Mouse (Mus musculus) ES-Bruce4 (cell line): Measurements from ENCODE around the gene Ube2q1. TPM values are rescaled to one million over a fixed set of nuclear protein-coding genes. Genes with fewer than 3 reads are reported as not detected.

Experiments used
- H3K27ac ChIP-seq: 2 replicates; pipeline ENCODE4 v1.5.1; 2012; ENCODE audit warnings: low read length, inconsistent platforms; ENCODE audit not compliant: insufficient read depth
- H3K27me3 ChIP-seq: 2 replicates; pipeline ENCODE4 v1.6.1; 2012; ENCODE audit warnings: mild to moderate bottlenecking, low read length, inconsistent platforms; ENCODE audit not compliant: control insufficient read depth, poor library complexity, insufficient read depth, severe bottlenecking
- H3K36me3 ChIP-seq: 2 replicates; pipeline ENCODE4 v1.6.1; 2012; ENCODE audit warnings: inconsistent platforms, mild to moderate bottlenecking, low read length, moderate library complexity; ENCODE audit not compliant: control insufficient read depth, poor library complexity, insufficient read depth, severe bottlenecking
- H3K4me1 ChIP-seq: one replicate; pipeline ENCODE4 v1.8.1; 2011; ENCODE audit warnings: low read length; ENCODE audit not compliant: control insufficient read depth, insufficient read depth
- H3K4me3 ChIP-seq: 2 replicates; pipeline ENCODE4 v1.5.1; 2011; ENCODE audit warnings: low read depth, mild to moderate bottlenecking, low read length
- H3K9ac ChIP-seq: 2 replicates; pipeline ENCODE4 v1.6.1; 2012; ENCODE audit warnings: low read depth, mild to moderate bottlenecking, inconsistent platforms; ENCODE audit not compliant: poor library complexity, severe bottlenecking
- H3K9me3 ChIP-seq: replicated peaks from 2 replicates; pipeline ENCODE4 v1.6.1; 2012; ENCODE audit warnings: mild to moderate bottlenecking, low read length, inconsistent platforms; ENCODE audit not compliant: control insufficient read depth, poor library complexity, insufficient read depth, severe bottlenecking
- CTCF ChIP-seq: IDR thresholded peaks from one replicate; pipeline ENCODE4 v1.8.1; 2011; ENCODE audit warnings: low read depth, low read length
- EP300 ChIP-seq: IDR thresholded peaks from 2 replicates; pipeline ENCODE4 v1.6.1; 2011; ENCODE audit warnings: low read depth, low read length; ENCODE audit not compliant: insufficient read depth
- POLR2A ChIP-seq: IDR thresholded peaks from one replicate; pipeline ENCODE4 v1.8.1; 2011; ENCODE audit warnings: low read length; ENCODE audit not compliant: insufficient read depth
- polyA plus RNA-seq: library from polyadenylated mRNA; stranded (reverse); fragments of >200 nt; gene quantifications from 2 replicates; pipeline ENCODE4 v1.2.4, GENCODE M21; 2011; ENCODE audit warnings: low read depth; ENCODE audit not compliant: missing spikeins, insufficient read depth, insufficient read length

Gene Ube2q1
- polyA plus RNA-seq, 1 experiment = 104 TPM

- H3K4me3 ChIP-seq = peak within 1 kb of the TSS; percentile 68
- no peak within 1 kb of the TSS for H3K27ac ChIP-seq
- no peaks in the 10 kb centered on the region for H3K4me1 ChIP-seq
- no peaks in the 10 kb centered on the region for H3K36me3 ChIP-seq
- peaks cover 13% of the 10 kb centered on the region; the same call in 1 of the 2 replicates for H3K27me3 ChIP-seq
- TF ChIP-seq CTCF (no peak), POLR2A (no peak), EP300 (no peak)
- no peaks in the 10 kb centered on the region for H3K9me3 ChIP-seq
- H3K9ac ChIP-seq = peak within 1 kb of the TSS; percentile 77
These were observed 57.6 kb downstream of the Ube2q1 start, which contains the start of gene She for GRCm38 (mm10) chr3:89830815-89831591. Gene She (plus strand): TSS chr3:89831370.

Other genes starting within 250 kb of the Ube2q1 start
- gene Adar, start 58.6 kb upstream of the Ube2q1 start, polyA plus RNA-seq = 34.2 and 36.7 TPM in 2 replicates
- gene Chrnb2, start 9.0 kb upstream of the Ube2q1 start, polyA plus RNA-seq = 0.67 and 0.68 TPM in 2 replicates
- 4.2 and 4.4 TPM in 2 replicates for gene She, start 57.8 kb downstream of the Ube2q1 start, polyA plus RNA-seq
- 0.84 and 0.97 TPM in 2 replicates for gene Il6ra, start 139.6 kb downstream of the Ube2q1 start, polyA plus RNA-seq
- 26.8 and 32.1 TPM in 2 replicates for gene Atp8b2, start 189.9 kb downstream of the Ube2q1 start, polyA plus RNA-seq
- gene Hax1, start 225.2 kb downstream of the Ube2q1 start, polyA plus RNA-seq = 169 and 170 TPM in 2 replicates